Mouse (Mus musculus): ENCODE results near the gene Cmya5. TPM values are rescaled to one million over a fixed set of nuclear protein-coding genes. Genes with fewer than 3 reads are reported as not detected.

The Cmya5 gene
- total and polyA plus RNA-seq, 2 experiments, result 0.02 to 0.55 TPM

GRCm38 (mm10) chr13:93102340-93103090 is 42.0 kb downstream of the Cmya5 start:
- Histone ChIP-seq H3K9ac (ENCODE audit: low read depth, low read length) (no peak overlapping the region), H3K79me2 (ENCODE audit: control insufficient read depth, insufficient read depth, low read length) (no peaks in the 10 kb centered on the region), H3K4me1 (ENCODE audit: control insufficient read depth, insufficient read depth, low read length) (no peaks in the 10 kb centered on the region), H3K36me3 (ENCODE audit: control insufficient read depth, insufficient read depth, low read length) (no peaks in the 10 kb centered on the region), H3K4me3 (ENCODE audit: insufficient read depth, low read depth, low read length) (no peak overlapping the region), H3K27me3 (ENCODE audit: control insufficient read depth, insufficient read depth, low read length) (no peaks in the 10 kb centered on the region), H3K27ac (replicated peaks; ENCODE audit: insufficient read depth, low read depth, low read length) (no peak overlapping the region)
- WGBS, result 86% methylated on average over 4 of the region's 4 CpGs
- DNase-seq (ENCODE audit: extremely low read depth, low read depth, low spot score), result no peak
- TF ChIP-seq POLR2A (IDR thresholded peaks at IDR 0.05; ENCODE audit: extremely low read depth, insufficient read depth, low read length) (no peak), CTCF (IDR thresholded peaks at IDR 0.05; ENCODE audit: low read depth, low read length) (no peak)

- Histone ChIP-seq H3K9ac (ENCODE audit: low read depth, low read length) (no peak overlapping the region), H3K27ac (replicated peaks; ENCODE audit: insufficient read depth, low read depth, low read length) (no peak overlapping the region), H3K79me2 (ENCODE audit: control insufficient read depth, insufficient read depth, low read length) (no peaks in the 10 kb centered on the region), H3K36me3 (ENCODE audit: control insufficient read depth, insufficient read depth, low read length) (no peaks in the 10 kb centered on the region), H3K4me1 (ENCODE audit: control insufficient read depth, insufficient read depth, low read length) (no peaks in the 10 kb centered on the region), H3K27me3 (ENCODE audit: control insufficient read depth, insufficient read depth, low read length) (no peaks in the 10 kb centered on the region), H3K4me3 (ENCODE audit: insufficient read depth, low read depth, low read length) (no peak overlapping the region)
- 99% methylated on average over 3 of the region's 3 CpGs for WGBS
- TF ChIP-seq CTCF (IDR thresholded peaks at IDR 0.05; ENCODE audit: low read depth, low read length), result no peak
- TF ChIP-seq POLR2A (IDR thresholded peaks at IDR 0.05; ENCODE audit: extremely low read depth, insufficient read depth, low read length), result no peak
- no peak for DNase-seq (ENCODE audit: extremely low read depth, low read depth, low spot score)
Observed at GRCm38 (mm10) chr13:93098596-93098995, 45.9 kb downstream of the Cmya5 start.

- Histone ChIP-seq H3K36me3 (ENCODE audit: control insufficient read depth, insufficient read depth, low read length) (no peaks in the 10 kb centered on the region), H3K27me3 (ENCODE audit: control insufficient read depth, insufficient read depth, low read length) (no peaks in the 10 kb centered on the region), H3K79me2 (ENCODE audit: control insufficient read depth, insufficient read depth, low read length) (no peaks in the 10 kb centered on the region), H3K9ac (ENCODE audit: low read depth, low read length) (no peak overlapping the region), H3K4me3 (ENCODE audit: insufficient read depth, low read depth, low read length) (no peak overlapping the region), H3K27ac (replicated peaks; ENCODE audit: insufficient read depth, low read depth, low read length) (no peak overlapping the region), H3K4me1 (ENCODE audit: control insufficient read depth, insufficient read depth, low read length) (no peaks in the 10 kb centered on the region)
- TF ChIP-seq POLR2A (IDR thresholded peaks at IDR 0.05; ENCODE audit: extremely low read depth, insufficient read depth, low read length) (no peak), CTCF (IDR thresholded peaks at IDR 0.05; ENCODE audit: low read depth, low read length) (no peak)
- no peak for DNase-seq (ENCODE audit: extremely low read depth, low read depth, low spot score)
- 91% methylated on average over 6 of the region's 6 CpGs for WGBS
Observed at GRCm38 (mm10) chr13:93096643-93097042, 47.9 kb downstream of the Cmya5 start.

- H3K79me2 ChIP-seq (ENCODE audit: control insufficient read depth, insufficient read depth, low read length), result no peaks in the 10 kb centered on the region
- H3K36me3 ChIP-seq (ENCODE audit: control insufficient read depth, insufficient read depth, low read length), result no peaks in the 10 kb centered on the region
- H3K9ac ChIP-seq (ENCODE audit: low read depth, low read length), result no peak overlapping the region
- H3K27me3 ChIP-seq (ENCODE audit: control insufficient read depth, insufficient read depth, low read length), result no peaks in the 10 kb centered on the region
- TF ChIP-seq POLR2A (IDR thresholded peaks at IDR 0.05; ENCODE audit: extremely low read depth, insufficient read depth, low read length) (no peak), CTCF (IDR thresholded peaks at IDR 0.05; ENCODE audit: low read depth, low read length) (no peak)
- DNase-seq (ENCODE audit: extremely low read depth, low read depth, low spot score), result no peak
- no peak overlapping the region for H3K27ac ChIP-seq (replicated peaks; ENCODE audit: insufficient read depth, low read depth, low read length)
- 94% methylated on average over 15 of the region's 15 CpGs for WGBS
- H3K4me1 ChIP-seq (ENCODE audit: control insufficient read depth, insufficient read depth, low read length), result no peaks in the 10 kb centered on the region
- H3K4me3 ChIP-seq (ENCODE audit: insufficient read depth, low read depth, low read length), result no peak overlapping the region
Observed at GRCm38 (mm10) chr13:93095097-93095791, 49.3 kb downstream of the Cmya5 start.

- Histone ChIP-seq H3K27ac (replicated peaks; ENCODE audit: insufficient read depth, low read depth, low read length) (no peak overlapping the region), H3K9ac (ENCODE audit: low read depth, low read length) (no peak overlapping the region), H3K4me1 (ENCODE audit: control insufficient read depth, insufficient read depth, low read length) (no peaks in the 10 kb centered on the region), H3K4me3 (ENCODE audit: insufficient read depth, low read depth, low read length) (no peak overlapping the region), H3K27me3 (ENCODE audit: control insufficient read depth, insufficient read depth, low read length) (no peaks in the 10 kb centered on the region), H3K79me2 (ENCODE audit: control insufficient read depth, insufficient read depth, low read length) (no peaks in the 10 kb centered on the region), H3K36me3 (ENCODE audit: control insufficient read depth, insufficient read depth, low read length) (no peaks in the 10 kb centered on the region)
- 71% methylated on average over 10 of the region's 10 CpGs for WGBS
- TF ChIP-seq POLR2A (IDR thresholded peaks at IDR 0.05; ENCODE audit: extremely low read depth, insufficient read depth, low read length) (no peak), CTCF (IDR thresholded peaks at IDR 0.05; ENCODE audit: low read depth, low read length) (no peak)
- DNase-seq (ENCODE audit: extremely low read depth, low read depth, low spot score), result peak; percentile 10
Observed at GRCm38 (mm10) chr13:93094204-93094935, 50.2 kb downstream of the Cmya5 start.

All from liver, adult 2 months (tissue).